Mouse (Mus musculus): ENCODE data around the gene B4galt4.

B4galt4 gene

GRCm38 (mm10) chr16:38729139-38729538 lies 12.9 kb upstream of the B4galt4 start:
- no peak for DNase-seq (ENCODE audit: low spot score in 2 of 2)

GRCm38 (mm10) chr16:38729610-38730288 lies 12.3 kb upstream of the B4galt4 start:
- no peak for DNase-seq (ENCODE audit: low spot score in 2 of 2)

- no peak for DNase-seq (ENCODE audit: low spot score in 2 of 2)
Observed at GRCm38 (mm10) chr16:38730921-38731320, 11.1 kb upstream of the B4galt4 start.

- no peak for DNase-seq (ENCODE audit: low spot score in 2 of 2)
Observed at GRCm38 (mm10) chr16:38741204-38741903, 710 bp upstream of the B4galt4 start.

- no peak for DNase-seq (ENCODE audit: low spot score in 2 of 2)
Observed at GRCm38 (mm10) chr16:38742659-38743131, 631 bp downstream of the B4galt4 start.

GRCm38 (mm10) chr16:38743941-38744673 lies 2.0 kb downstream of the B4galt4 start:
- DNase-seq (ENCODE audit: low spot score in 2 of 2), result no peak

- DNase-seq (ENCODE audit: low spot score in 2 of 2), result no peak
Observed at GRCm38 (mm10) chr16:38750803-38751202, 8.7 kb downstream of the B4galt4 start.

GRCm38 (mm10) chr16:38753631-38754030 lies 11.6 kb downstream of the B4galt4 start:
- no peak for DNase-seq (ENCODE audit: low spot score in 2 of 2)

- DNase-seq (ENCODE audit: low spot score in 2 of 2), result no peak
Observed at GRCm38 (mm10) chr16:38755452-38756176, 13.6 kb downstream of the B4galt4 start.

GRCm38 (mm10) chr16:38756177-38756503 lies 14.1 kb downstream of the B4galt4 start:
- DNase-seq (ENCODE audit: low spot score in 2 of 2), result no peak

GRCm38 (mm10) chr16:38756572-38756971 lies 14.5 kb downstream of the B4galt4 start:
- no peak for DNase-seq (ENCODE audit: low spot score in 2 of 2)

GRCm38 (mm10) chr16:38757626-38758025 lies 15.6 kb downstream of the B4galt4 start:
- DNase-seq (ENCODE audit: low spot score in 2 of 2), result no peak

GRCm38 (mm10) chr16:38758104-38758861 lies 16.2 kb downstream of the B4galt4 start:
- no peak for DNase-seq (ENCODE audit: low spot score in 2 of 2)

- DNase-seq (ENCODE audit: low spot score in 2 of 2), result no peak
Observed at GRCm38 (mm10) chr16:38760239-38760638, 18.2 kb downstream of the B4galt4 start.

GRCm38 (mm10) chr16:38760834-38761375 lies 18.8 kb downstream of the B4galt4 start:
- DNase-seq (ENCODE audit: low spot score in 2 of 2), result no peak

- no peak for DNase-seq (ENCODE audit: low spot score in 2 of 2)
Observed at GRCm38 (mm10) chr16:38761972-38762371, 19.9 kb downstream of the B4galt4 start.

GRCm38 (mm10) chr16:38762401-38762800 lies 20.3 kb downstream of the B4galt4 start:
- no peak for DNase-seq (ENCODE audit: low spot score in 2 of 2)

- no peak for DNase-seq (ENCODE audit: low spot score in 2 of 2)
Observed at GRCm38 (mm10) chr16:38763508-38763907, 21.4 kb downstream of the B4galt4 start.

- DNase-seq (ENCODE audit: low spot score in 2 of 2), result no peak
Observed at GRCm38 (mm10) chr16:38766671-38767070, 24.6 kb downstream of the B4galt4 start.

GRCm38 (mm10) chr16:38767761-38768160 lies 25.7 kb downstream of the B4galt4 start:
- no peak for DNase-seq (ENCODE audit: low spot score in 2 of 2)

GRCm38 (mm10) chr16:38768386-38768785 lies 26.3 kb downstream of the B4galt4 start:
- no peak for DNase-seq (ENCODE audit: low spot score in 2 of 2)

All from spleen, postnatal 14 days (tissue).